30 mouse cellular contexts compared by ENCODE assay signal in genomic region chr4:103010734-103011133, GRCm38 (mm10). TPM values are rescaled to one million over a fixed set of nuclear protein-coding genes. Genes with fewer than 3 reads are reported as not detected.
"Had no signal": no experiment of that assay in that cellular context is flagged by ENCODE, and none has a peak within 500 bp of the region (broad histone marks: within the 10 kb centered on the region; RNA-seq: fewer than 3 reads in every experiment).

No protein-coding gene starts in this region.

- H3K4me3 ChIP-seq: gastrocnemius, adult 2 months; heart, adult 2 months; heart, embryonic 13.5 days; heart, embryonic 15.5 days; hindbrain, embryonic 10.5 days; hindbrain, embryonic 12.5 days; intestine, embryonic 15.5 days; layer of hippocampus, adult 2 months; left cerebral cortex, adult 2 months; limb, embryonic 10.5 days; limb, embryonic 12.5 days had no signal

- H3K36me3 ChIP-seq: heart, embryonic 13.5 days; heart, embryonic 15.5 days; hindbrain, embryonic 10.5 days; hindbrain, embryonic 12.5 days; intestine, embryonic 15.5 days; limb, embryonic 10.5 days; limb, embryonic 12.5 days had no signal

- DNase-seq: gastrocnemius, adult 2 months; gastrocnemius, postnatal 10 days; gastrocnemius, postnatal 25 days; heart, adult 2 months; heart, postnatal 4 days; kidney, adult 18-20 months; kidney, adult 8-10 months; kidney, postnatal 10 days; kidney, postnatal 25 days; kidney, postnatal 4 days; liver had no signal

- H3K27ac ChIP-seq: gastrocnemius, adult 2 months; heart, adult 2 months; heart, embryonic 13.5 days; heart, embryonic 15.5 days; hindbrain, embryonic 10.5 days; hindbrain, embryonic 12.5 days; hindbrain, embryonic 14.5 days; intestine, embryonic 15.5 days; layer of hippocampus, adult 2 months; left cerebral cortex, adult 2 months; limb, embryonic 10.5 days; limb, embryonic 12.5 days had no signal

- H3K4me1 ChIP-seq: heart, embryonic 15.5 days had no signal

- H3K27me3 ChIP-seq: heart, embryonic 13.5 days; heart, embryonic 15.5 days; hindbrain, embryonic 12.5 days; intestine, embryonic 15.5 days; limb, embryonic 12.5 days had no signal

RNA-seq across cellular contexts. Expression of gene Insl5, which starts 15.9 kb away (rescaled TPM):
- total RNA-seq: gastrocnemius, adult 2 months; gastrocnemius, postnatal 10 days; gastrocnemius, postnatal 25 days; gastrocnemius, postnatal 4 days; granulocyte monocyte progenitor cell, adult 5-6 weeks; heart, adult 2 months; heart, postnatal 25 days; heart, postnatal 4 days; layer of hippocampus, postnatal 10 days had no signal
- polyA plus RNA-seq: heart, adult 2 months; heart, embryonic 15.5 days; heart, postnatal 0 days; hindbrain, embryonic 10.5 days; inflammation-experienced regulatory T-cells, adult 6 months; kidney, embryonic 14.5 days; kidney, embryonic 16.5 days; limb, embryonic 10.5 days; limb, embryonic 12.5 days had no signal

RNA-seq across cellular contexts. Expression of gene Tctex1d1, which starts 32.3 kb away (rescaled TPM):
- total RNA-seq: gastrocnemius, adult 2 months; gastrocnemius, postnatal 10 days; gastrocnemius, postnatal 25 days; heart, adult 2 months; heart, postnatal 25 days; heart, postnatal 4 days had no signal
- polyA plus RNA-seq: heart, embryonic 11.5 days; heart, embryonic 15.5 days; heart, postnatal 0 days had no signal
